Mouse (Mus musculus) neural tube, embryonic 14.5 days (tissue): Measurements from ENCODE around the gene Mef2b. TPM values are rescaled to one million over a fixed set of nuclear protein-coding genes. Genes with fewer than 3 reads are reported as not detected.

ENCODE experiments used
- ATAC-seq: fragments of 200-750 bp; cut with Nextera tagmentation; 2 replicates; pipeline ENCODE4 v1.8.0; 2017; ENCODE audit warnings: low read depth, mild to moderate bottlenecking, moderate TSS enrichment, moderate library complexity
- H3K27ac ChIP-seq: fragments of 300-500 bp; sonication (generic); 2 replicates; pipeline ENCODE4 v1.5.1; 2014; ENCODE audit warnings: low read depth, mild to moderate bottlenecking, control low read depth, low read length, moderate library complexity, mixed read lengths
- H3K27me3 ChIP-seq: fragments of 300-500 bp; sonication (generic); 2 replicates; pipeline ENCODE4 v1.6.1; 2014; ENCODE audit warnings: low read length; ENCODE audit not compliant: control insufficient read depth, insufficient read depth
- H3K36me3 ChIP-seq: fragments of 300-500 bp; sonication (generic); 2 replicates; pipeline ENCODE4 v1.6.1; 2014; ENCODE audit warnings: low read length, mixed read lengths; ENCODE audit not compliant: control insufficient read depth, insufficient read depth
- H3K4me1 ChIP-seq: fragments of 300-500 bp; sonication (generic); 2 replicates; pipeline ENCODE4 v1.6.1; 2014; ENCODE audit warnings: low read length; ENCODE audit not compliant: control insufficient read depth, insufficient read depth
- H3K4me2 ChIP-seq: fragments of 300-500 bp; sonication (generic); 2 replicates; pipeline ENCODE4 v1.6.1; 2014; ENCODE audit warnings: mild to moderate bottlenecking, low read depth, low read length, control low read depth
- H3K4me3 ChIP-seq: fragments of 300-500 bp; sonication (generic); 2 replicates; pipeline ENCODE4 v1.5.1; 2014; ENCODE audit warnings: low read depth, low read length, control low read depth, mixed read lengths
- H3K9ac ChIP-seq: fragments of 300-500 bp; sonication (generic); replicated peaks from 2 replicates; pipeline ENCODE4 v1.6.1; 2014; ENCODE audit warnings: low read depth, mild to moderate bottlenecking, control low read depth, low read length, mixed read lengths
- H3K9me3 ChIP-seq: fragments of 300-500 bp; sonication (generic); 2 replicates; pipeline ENCODE4 v1.6.1; 2016; ENCODE audit warnings: low read length; ENCODE audit not compliant: control insufficient read depth
- WGBS: fragments of 180-500 bp; shearing (Covaris S2); extraction: QIAGEN DNeasy Blood & Tissue Kit; methylation state at CpG from one replicate; pipeline ENCODE4 v1.1.7; 2014; 5-methylcytosine and 5-hydroxymethylcytosine counted together
- polyA plus RNA-seq: library from polyadenylated mRNA; unstranded; fragments of >200 nt; fragmentation: Nextera tagmentation; extraction: Ambion mirVana; gene quantifications from 2 replicates; pipeline ENCODE4 v1.2.1, GENCODE M21; 2014

The Mef2b gene
- polyA plus RNA-seq, 1 experiment from 2014 or later = 0.72 TPM

DNA sequence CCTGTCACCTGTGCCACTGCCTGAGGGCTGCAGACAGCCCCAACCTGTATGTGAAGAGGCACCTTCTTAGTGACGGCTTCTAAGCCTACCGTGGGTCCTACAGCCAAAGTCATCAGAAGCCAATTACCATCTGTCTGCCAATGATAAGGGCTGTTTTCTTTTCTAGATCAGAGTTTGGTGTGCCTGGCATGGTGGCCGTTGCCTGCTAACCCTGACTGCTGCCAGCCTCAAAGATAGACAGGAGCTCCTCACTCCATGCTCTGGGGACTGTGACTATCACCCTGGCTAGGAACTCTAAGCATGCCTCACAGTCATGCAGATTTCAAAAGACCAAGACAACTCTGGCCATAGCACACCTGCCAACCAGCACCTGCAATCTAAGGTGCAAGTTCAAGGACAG, 61.9 kb downstream of the Mef2b start:
- Histone ChIP-seq H3K4me3 (no peak overlapping the region), H3K27me3 (no peaks in the 10 kb centered on the region), H3K9ac (no peak overlapping the region), H3K27ac (no peak overlapping the region), H3K36me3 (no peaks in the 10 kb centered on the region), H3K9me3 (no peaks in the 10 kb centered on the region), H3K4me1 (no peaks in the 10 kb centered on the region), H3K4me2 (no peak overlapping the region)
- ATAC-seq = no peak
- 85% methylated on average over 3 of the region's 3 CpGs for WGBS

DNA sequence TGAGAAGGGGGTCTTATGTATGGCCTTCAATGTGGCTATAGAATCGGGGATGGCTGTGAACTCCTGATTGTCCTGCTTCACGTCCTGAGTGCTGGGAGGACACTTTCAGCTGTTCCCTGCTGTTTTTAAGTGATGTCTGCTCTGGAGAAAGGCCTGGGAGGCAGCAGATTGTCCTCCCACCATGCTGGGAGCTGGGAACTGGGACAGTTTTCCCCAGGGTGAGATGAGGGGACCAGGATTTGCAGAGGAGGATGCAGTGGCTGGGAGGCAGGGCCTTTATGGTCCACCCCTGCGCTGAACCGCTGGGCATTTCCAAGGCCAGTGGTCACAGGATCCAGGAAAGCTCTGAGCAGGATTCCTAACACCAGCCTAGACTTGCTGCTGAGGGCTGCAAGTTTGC, 63.6 kb downstream of the Mef2b start:
- H3K27ac ChIP-seq = no peak overlapping the region
- no peak overlapping the region for H3K9ac ChIP-seq
- H3K27me3 ChIP-seq = no peaks in the 10 kb centered on the region
- no peak for ATAC-seq
- H3K36me3 ChIP-seq = no peaks in the 10 kb centered on the region
- H3K4me2 ChIP-seq = no peak overlapping the region
- no peaks in the 10 kb centered on the region for H3K4me1 ChIP-seq
- WGBS = 56% methylated on average over 4 of the region's 4 CpGs
- no peak overlapping the region for H3K4me3 ChIP-seq
- H3K9me3 ChIP-seq = no peaks in the 10 kb centered on the region

DNA sequence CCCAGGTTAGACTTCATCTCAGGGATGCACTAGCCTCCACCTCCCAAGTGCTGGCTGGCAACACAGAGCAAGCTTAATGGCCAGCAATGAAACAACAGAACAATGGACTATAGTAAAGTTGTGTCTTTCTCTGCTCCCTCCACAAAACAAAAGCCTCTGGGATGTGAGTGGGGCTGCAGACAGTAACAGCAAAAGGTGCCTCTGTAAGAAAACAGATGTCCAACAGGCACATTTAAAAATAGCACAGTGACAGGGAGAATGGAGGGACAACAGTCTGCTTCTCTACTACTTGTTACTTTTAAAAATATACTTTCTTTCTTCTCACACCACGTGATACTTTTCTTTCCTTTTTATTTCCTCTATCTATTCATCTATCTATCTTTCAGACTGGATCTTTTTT, 65.2 kb downstream of the Mef2b start:
- H3K4me3 ChIP-seq = no peak overlapping the region
- H3K36me3 ChIP-seq = no peaks in the 10 kb centered on the region
- no peak for ATAC-seq
- H3K27me3 ChIP-seq = no peaks in the 10 kb centered on the region
- H3K27ac ChIP-seq = no peak overlapping the region
- H3K9me3 ChIP-seq = no peaks in the 10 kb centered on the region
- H3K9ac ChIP-seq = no peak overlapping the region
- WGBS = 35% methylated on average over 1 of the region's 1 CpGs
- no peak overlapping the region for H3K4me2 ChIP-seq
- H3K4me1 ChIP-seq = no peaks in the 10 kb centered on the region

DNA sequence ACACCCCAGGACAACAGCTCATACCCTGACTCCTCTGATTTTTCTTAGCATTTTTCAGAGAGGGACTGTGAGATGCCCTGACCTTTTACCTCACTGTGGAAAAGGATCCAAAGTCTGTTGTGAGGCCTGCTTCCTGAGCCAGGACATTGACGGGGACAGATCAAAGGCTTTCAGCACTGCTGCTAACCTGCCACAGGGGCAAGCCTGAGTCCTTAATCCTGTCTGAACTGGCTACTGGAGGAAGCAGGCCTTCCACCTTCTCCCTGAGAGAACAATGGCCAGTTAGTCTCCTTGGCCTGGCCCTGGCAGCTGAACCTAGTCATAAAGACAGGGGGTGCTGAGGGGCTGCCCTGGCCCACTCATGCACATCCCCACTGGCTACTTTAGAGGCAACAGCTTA, 68.6 kb downstream of the Mef2b start:
- H3K27ac ChIP-seq = no peak overlapping the region
- no peak overlapping the region for H3K9ac ChIP-seq
- no peaks in the 10 kb centered on the region for H3K9me3 ChIP-seq
- no peak overlapping the region for H3K4me2 ChIP-seq
- H3K4me3 ChIP-seq = no peak overlapping the region
- no peaks in the 10 kb centered on the region for H3K36me3 ChIP-seq
- no peak for ATAC-seq
- WGBS = 58% methylated on average over 1 of the region's 1 CpGs
- H3K4me1 ChIP-seq = peaks cover 4% of the 10 kb centered on the region; the same call in 1 of the 2 replicates
- no peaks in the 10 kb centered on the region for H3K27me3 ChIP-seq

DNA sequence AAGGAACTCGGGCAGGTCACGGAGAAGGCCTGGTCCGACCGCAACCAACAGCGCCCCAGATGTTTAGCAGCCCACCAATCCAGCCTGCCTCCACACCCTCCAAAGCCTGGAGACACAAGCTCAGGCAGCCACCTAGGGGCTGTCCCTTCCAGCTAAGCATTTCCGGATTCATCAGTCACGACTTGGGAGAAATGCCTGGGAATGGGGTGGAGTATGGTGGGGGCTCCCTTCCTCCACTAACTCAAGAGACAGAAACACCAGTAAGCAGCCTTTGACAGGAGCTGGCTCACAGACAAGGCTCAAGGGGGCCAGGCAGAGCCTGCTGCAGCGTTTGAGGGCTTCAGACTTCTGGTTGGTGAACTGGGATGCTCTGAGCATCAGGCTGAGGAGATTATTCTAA, 71.0 kb downstream of the Mef2b start:
- H3K27me3 ChIP-seq = no peaks in the 10 kb centered on the region
- no peak overlapping the region for H3K9ac ChIP-seq
- WGBS = 41% methylated on average over 8 of the region's 8 CpGs
- no peak for ATAC-seq
- H3K4me1 ChIP-seq = peaks cover 4% of the 10 kb centered on the region; the same call in 1 of the 2 replicates
- no peak overlapping the region; the same call in 1 of the 2 replicates for H3K4me3 ChIP-seq
- H3K36me3 ChIP-seq = no peaks in the 10 kb centered on the region
- H3K9me3 ChIP-seq = no peaks in the 10 kb centered on the region
- H3K27ac ChIP-seq = no peak overlapping the region
- H3K4me2 ChIP-seq = no peak overlapping the region

DNA sequence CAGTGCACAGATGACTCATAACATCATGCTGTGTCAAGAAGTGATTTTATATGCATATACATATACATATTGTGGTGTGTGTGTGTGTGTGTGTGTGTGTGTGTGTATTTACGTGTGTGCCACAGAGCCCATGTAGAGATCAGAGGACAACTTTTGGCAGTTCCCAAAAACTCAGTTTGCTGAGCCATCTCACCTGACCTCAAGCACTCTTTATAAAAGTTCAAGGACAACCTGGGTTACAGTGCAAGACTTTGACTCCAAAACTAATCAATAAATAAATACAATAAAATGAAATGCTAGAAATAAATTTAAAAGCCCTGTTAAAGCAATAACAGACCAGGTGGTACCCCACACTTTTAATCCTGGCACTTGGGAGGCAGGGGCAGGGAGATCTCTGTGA, 71.8 kb downstream of the Mef2b start:
- Histone ChIP-seq H3K4me2 (peak overlapping the region; percentile 92), H3K4me1 (peaks cover 4% of the 10 kb centered on the region; the same call in 1 of the 2 replicates), H3K9ac (peak overlapping the region; percentile 63), H3K27me3 (no peaks in the 10 kb centered on the region), H3K4me3 (peak overlapping the region; percentile 64), H3K27ac (no peak overlapping the region), H3K36me3 (no peaks in the 10 kb centered on the region), H3K9me3 (no peaks in the 10 kb centered on the region)
- WGBS = 68% methylated on average over 1 of the region's 1 CpGs
- ATAC-seq = no peak

DNA sequence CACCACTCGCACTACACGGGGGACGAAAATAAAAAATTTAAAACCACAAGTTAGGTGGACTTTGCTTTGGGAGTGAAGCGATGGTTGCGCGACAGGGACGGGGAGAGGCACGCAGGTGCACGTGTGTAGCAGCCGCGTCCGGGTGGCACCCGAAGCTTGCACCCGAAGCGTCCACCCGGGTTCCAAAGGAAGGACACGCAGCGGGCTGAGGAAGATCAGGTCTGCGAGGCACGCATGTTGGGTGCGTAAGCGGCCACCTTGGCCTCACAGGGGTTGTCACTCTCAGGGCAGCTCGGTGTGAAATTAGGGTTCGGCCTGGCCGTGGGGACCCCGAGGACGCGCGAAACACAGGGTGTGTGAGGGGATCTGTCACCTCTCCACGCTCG, 72.2 kb downstream of the Mef2b start:
- H3K9ac ChIP-seq = peak overlapping the region; percentile 63
- no peaks in the 10 kb centered on the region for H3K36me3 ChIP-seq
- peak overlapping the region; percentile 92 for H3K4me2 ChIP-seq
- H3K27ac ChIP-seq = peak overlapping the region; percentile 39; the same call in 1 of the 2 replicates
- H3K27me3 ChIP-seq = no peaks in the 10 kb centered on the region
- no peak for ATAC-seq
- H3K9me3 ChIP-seq = no peaks in the 10 kb centered on the region
- peak overlapping the region; percentile 64 for H3K4me3 ChIP-seq
- WGBS = 3% methylated on average over 31 of the region's 31 CpGs
- H3K4me1 ChIP-seq = peaks cover 4% of the 10 kb centered on the region; the same call in 1 of the 2 replicates

DNA sequence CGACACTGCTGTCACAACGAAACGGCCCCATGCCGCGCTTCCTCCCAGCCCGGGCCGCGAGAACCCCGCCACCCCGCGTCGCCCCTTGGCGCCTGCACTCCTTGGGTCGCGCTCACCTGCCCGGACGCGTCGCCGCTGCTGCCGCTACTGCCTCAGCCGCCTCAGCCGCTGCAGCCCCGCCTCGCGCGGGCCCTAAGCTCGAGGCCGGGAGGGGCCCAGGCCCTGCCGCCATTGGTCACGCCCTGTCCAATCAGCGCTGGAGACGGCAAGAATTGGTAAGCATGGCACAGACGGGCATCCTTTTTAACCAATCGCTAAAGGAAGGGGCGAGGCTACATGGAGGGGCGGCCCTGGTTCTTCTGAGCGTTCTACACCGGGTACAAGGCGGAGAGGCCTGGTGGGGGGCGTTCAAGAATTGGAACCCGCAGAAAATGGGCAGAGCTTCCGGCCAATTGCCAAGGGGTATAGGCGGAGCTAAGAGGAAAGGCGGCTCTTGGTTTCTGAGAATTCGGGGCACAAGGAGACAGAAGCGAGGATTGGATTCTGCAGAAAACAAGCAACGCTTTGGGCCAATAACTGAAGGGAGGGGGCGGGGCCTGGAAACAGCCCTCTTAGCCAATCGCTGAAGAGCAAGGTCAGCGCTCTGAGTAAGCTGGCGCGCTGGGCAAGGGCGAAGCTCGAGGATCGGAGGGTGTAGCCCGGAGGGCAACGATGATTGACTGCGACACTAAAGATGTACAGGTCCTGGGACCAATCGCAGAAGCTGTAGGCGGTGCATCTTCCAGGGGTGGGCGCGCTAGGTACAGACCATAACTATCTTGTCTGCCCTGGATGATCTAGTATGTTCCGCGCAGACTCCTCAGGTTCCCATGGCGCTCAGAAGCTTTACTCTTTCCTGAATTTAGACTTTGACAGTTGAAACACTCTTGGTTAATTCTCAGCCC, 72.9 kb downstream of the Mef2b start, which contains the start of gene Slc25a42:
Gene Slc25a42 (minus strand): TSS at position 194 of the 944 bp plus-strand sequence.
- H3K36me3 ChIP-seq = no peaks in the 10 kb centered on the region
- peak within 1 kb of the TSS; percentile 63 for H3K9ac ChIP-seq
- peaks cover 4% of the 10 kb centered on the region; the same call in 1 of the 2 replicates for H3K4me1 ChIP-seq
- no peaks in the 10 kb centered on the region for H3K27me3 ChIP-seq
- H3K4me2 ChIP-seq = peak within 1 kb of the TSS; percentile 92
- ATAC-seq = peak; percentile 99
- no peaks in the 10 kb centered on the region for H3K9me3 ChIP-seq
- H3K27ac ChIP-seq = peak within 1 kb of the TSS; percentile 39; the same call in 1 of the 2 replicates
- 1% methylated on average over 65 of the region's 66 CpGs for WGBS
- peak within 1 kb of the TSS; percentile 64 for H3K4me3 ChIP-seq

DNA sequence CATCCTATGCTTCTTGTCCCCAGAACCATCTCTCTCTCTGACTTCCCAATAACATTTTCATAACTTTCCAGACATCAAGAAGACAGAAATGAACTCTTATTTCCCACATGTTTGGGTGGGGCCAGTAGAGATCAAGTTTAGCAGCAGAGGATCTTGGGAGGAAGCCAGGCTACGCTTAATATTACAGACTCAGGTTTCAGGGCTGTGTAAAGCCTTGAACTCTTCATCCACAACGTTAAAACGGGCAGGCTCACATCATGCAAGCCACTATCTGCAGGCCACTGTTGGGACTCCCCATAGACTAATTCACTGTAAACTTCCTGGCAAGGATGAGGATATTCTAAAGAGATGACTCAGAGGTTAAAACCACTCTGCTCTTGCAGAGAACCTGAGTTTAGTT, 74.9 kb downstream of the Mef2b start:
- no peak for ATAC-seq
- Histone ChIP-seq H3K4me3 (no peak overlapping the region), H3K4me2 (no peak overlapping the region), H3K4me1 (peaks cover 4% of the 10 kb centered on the region; the same call in 1 of the 2 replicates), H3K9me3 (no peaks in the 10 kb centered on the region), H3K27me3 (no peaks in the 10 kb centered on the region), H3K27ac (no peak overlapping the region), H3K9ac (no peak overlapping the region), H3K36me3 (no peaks in the 10 kb centered on the region)
- 67% methylated on average over 3 of the region's 3 CpGs for WGBS
